Mouse (Mus musculus) forebrain, embryonic 12.5 days (tissue): ENCODE data around the gene Gm597. TPM values are rescaled to one million over a fixed set of nuclear protein-coding genes. Genes with fewer than 3 reads are reported as not detected.

Source experiments
- ATAC-seq: fragments of 200-750 bp; cut with Nextera tagmentation; 2 replicates; pipeline ENCODE4 v1.8.0; 2017; ENCODE audit warnings: moderate TSS enrichment; ENCODE audit not compliant: low FRiP score
- H3K27ac ChIP-seq: fragments of 300-500 bp; sonication (generic); 2 replicates; pipeline ENCODE4 v1.5.1; 2016; ENCODE audit warnings: mild to moderate bottlenecking
- H3K27me3 ChIP-seq: fragments of 300-500 bp; sonication (generic); 2 replicates; pipeline ENCODE4 v1.6.1; 2016; ENCODE audit warnings: mild to moderate bottlenecking
- H3K36me3 ChIP-seq: fragments of 300-500 bp; sonication (generic); replicated peaks from 2 replicates; pipeline ENCODE4 v1.6.1; 2016; ENCODE audit warnings: mild to moderate bottlenecking
- H3K4me1 ChIP-seq: fragments of 300-500 bp; sonication (generic); 2 replicates; pipeline ENCODE4 v1.6.1; 2016
- H3K4me2 ChIP-seq: fragments of 300-500 bp; sonication (generic); 2 replicates; pipeline ENCODE4 v1.6.1; 2016; ENCODE audit warnings: mild to moderate bottlenecking, moderate library complexity
- H3K4me3 ChIP-seq: fragments of 300-500 bp; sonication (generic); replicated peaks from 2 replicates; pipeline ENCODE4 v1.5.1; 2016; ENCODE audit warnings: mild to moderate bottlenecking
- H3K9ac ChIP-seq: fragments of 300-500 bp; sonication (generic); 2 replicates; pipeline ENCODE4 v1.6.1; 2016; ENCODE audit warnings: mild to moderate bottlenecking
- H3K9me3 ChIP-seq: fragments of 300-500 bp; sonication (generic); 2 replicates; pipeline ENCODE4 v1.6.1; 2016
- WGBS: fragments of 180-500 bp; shearing (Covaris S2); methylation state at CpG from one replicate; pipeline ENCODE4 v1.1.7; 2016; 5-methylcytosine and 5-hydroxymethylcytosine counted together
- polyA plus RNA-seq: library from polyadenylated mRNA; unstranded; fragments of >200 nt; fragmentation: Nextera tagmentation; extraction: Ambion mirVana; gene quantifications from 2 replicates; pipeline ENCODE4 v1.2.1, GENCODE M21; 2016

Gm597 gene
- not detected in 2 replicates for polyA plus RNA-seq

DNA sequence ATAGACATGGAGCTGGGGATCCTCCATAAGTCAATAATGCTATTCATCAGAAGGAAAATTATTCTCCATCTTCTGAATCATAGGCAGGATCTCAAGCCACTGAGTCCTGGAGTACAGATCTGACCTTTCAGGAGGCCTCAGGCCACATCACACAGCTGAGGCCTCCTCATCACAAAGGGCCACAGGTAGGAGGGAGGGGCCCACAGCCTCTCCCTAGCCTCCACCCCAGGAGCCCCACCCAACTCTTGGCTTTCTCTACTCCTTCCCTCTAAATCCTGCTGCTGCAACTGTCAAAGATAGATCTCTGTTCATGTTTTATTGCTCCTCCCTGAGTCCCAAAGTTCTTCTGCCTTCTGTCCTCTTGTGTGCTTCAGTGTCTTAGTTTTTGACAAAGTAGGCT lies at the start of gene Gm597:
Gene Gm597, minus strand, starts transcription at position 101 of the 400 bp plus-strand sequence.
- H3K9ac ChIP-seq: no peak within 1 kb of the TSS
- H3K4me2 ChIP-seq: no peak within 1 kb of the TSS
- no peaks in the 10 kb centered on the region for H3K4me1 ChIP-seq
- H3K9me3 ChIP-seq: no peaks in the 10 kb centered on the region
- no peak within 1 kb of the TSS for H3K4me3 ChIP-seq
- ATAC-seq: no peak
- no peak within 1 kb of the TSS for H3K27ac ChIP-seq
- no peaks in the 10 kb centered on the region for H3K27me3 ChIP-seq
- no peaks in the 10 kb centered on the region for H3K36me3 ChIP-seq

DNA sequence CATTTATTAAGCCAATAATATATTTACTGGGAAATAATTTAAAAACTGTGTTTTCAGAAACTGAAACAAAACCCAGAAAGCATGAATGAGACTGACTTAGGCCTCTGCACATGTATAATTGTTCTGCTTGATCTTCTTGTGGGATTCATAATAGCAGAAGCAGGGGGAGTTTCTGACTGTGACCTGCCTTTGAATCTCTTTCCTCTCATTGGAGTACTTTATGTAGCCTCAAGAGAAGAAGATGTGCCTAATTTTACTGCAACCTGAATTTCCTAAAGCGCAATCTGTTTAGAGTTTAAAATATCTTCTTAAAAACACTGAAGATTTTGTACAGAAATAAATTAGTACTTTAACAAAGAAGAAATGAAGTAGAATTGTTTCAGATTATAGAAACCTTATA lies 27.6 kb upstream of the Gm597 start:
- H3K9me3 ChIP-seq: no peaks in the 10 kb centered on the region
- no peak overlapping the region for H3K9ac ChIP-seq

DNA sequence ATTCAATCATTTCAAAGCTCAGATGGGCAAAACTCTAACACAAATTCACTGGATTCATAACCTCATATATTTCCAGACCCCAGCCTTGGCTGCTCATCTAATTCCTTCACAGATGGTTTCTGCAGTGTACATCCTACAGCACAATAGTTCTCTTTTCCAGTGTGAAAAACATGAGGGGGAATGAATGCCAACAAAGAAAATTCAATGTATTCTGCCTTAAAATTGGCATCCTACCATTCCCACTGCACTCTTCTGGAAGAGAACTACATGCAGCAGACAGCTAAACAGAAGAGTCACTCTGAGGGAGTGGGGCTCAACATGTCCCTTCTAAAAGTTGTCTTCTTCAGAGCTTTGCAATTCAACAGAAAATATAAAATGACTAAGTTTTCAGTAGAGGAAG lies 26.6 kb upstream of the Gm597 start:
- Histone ChIP-seq H3K36me3 (no peaks in the 10 kb centered on the region), H3K4me1 (no peaks in the 10 kb centered on the region), H3K4me2 (no peak overlapping the region), H3K4me3 (no peak overlapping the region), H3K27ac (no peak overlapping the region), H3K9ac (no peak overlapping the region), H3K9me3 (no peaks in the 10 kb centered on the region), H3K27me3 (no peaks in the 10 kb centered on the region)
- no peak for ATAC-seq

More for the DNA sequence above, 27.6 kb upstream of the Gm597 start:
- no peak overlapping the region for H3K4me3 ChIP-seq
- no peak overlapping the region for H3K4me2 ChIP-seq
- no peaks in the 10 kb centered on the region for H3K27me3 ChIP-seq
- no peak for ATAC-seq
- H3K4me1 ChIP-seq: no peaks in the 10 kb centered on the region
- 98% methylated on average over 1 of the region's 1 CpGs for WGBS
- H3K27ac ChIP-seq: no peak overlapping the region
- no peaks in the 10 kb centered on the region for H3K36me3 ChIP-seq

DNA sequence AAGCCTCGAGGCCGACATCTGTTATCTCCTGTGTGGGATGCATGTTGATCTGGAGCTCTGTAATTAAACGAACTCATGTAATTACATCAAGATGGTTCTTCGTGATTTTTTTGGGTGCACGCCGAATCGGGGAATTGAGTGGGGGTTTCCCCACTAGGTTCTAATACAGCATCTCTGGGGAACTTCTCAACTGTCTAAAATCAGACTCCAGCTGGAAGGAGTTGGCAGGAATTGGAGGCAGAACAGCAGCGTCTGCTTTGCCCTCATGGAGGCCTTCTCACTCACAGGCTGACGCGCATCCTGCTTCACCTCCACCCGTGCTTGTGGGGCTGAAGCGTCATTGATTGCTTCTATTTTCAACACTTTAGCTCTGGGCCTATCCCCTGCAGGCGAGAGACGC lies 20.8 kb upstream of the Gm597 start:
- WGBS: 90% methylated on average over 14 of the region's 14 CpGs

More for the DNA sequence above, 20.8 kb upstream of the Gm597 start:
- Histone ChIP-seq H3K9ac (no peak overlapping the region), H3K4me3 (no peak overlapping the region), H3K4me2 (no peak overlapping the region), H3K27ac (no peak overlapping the region), H3K36me3 (no peaks in the 10 kb centered on the region), H3K9me3 (no peaks in the 10 kb centered on the region), H3K27me3 (no peaks in the 10 kb centered on the region), H3K4me1 (no peaks in the 10 kb centered on the region)
- ATAC-seq: no peak
